Mouse (Mus musculus) myocyte (in vitro differentiated cells): ENCODE results near the gene Rrh.

ENCODE experiments used
- CEBPB ChIP-seq: IDR thresholded peaks from 2 replicates; pipeline ENCODE4 v1.6.1; 2011; ENCODE audit warnings: mild to moderate bottlenecking, moderate library complexity; ENCODE audit not compliant: poor library complexity, insufficient read depth, severe bottlenecking
- E2F4 ChIP-seq: IDR thresholded peaks from one replicate; pipeline ENCODE4 v1.6.1; 2011; ENCODE audit warnings: mild to moderate bottlenecking, control low read depth, moderate library complexity; ENCODE audit not compliant: insufficient read depth
- MAX ChIP-seq: IDR thresholded peaks from one replicate; pipeline ENCODE4 v1.6.1; 2011; ENCODE audit warnings: low read depth, mild to moderate bottlenecking, control low read depth
- MYOD1 ChIP-seq, 3 experiments: IDR thresholded peaks; one replicate each; pipeline ENCODE4 v1.6.1; 2011; ENCODE audit warnings: control low read depth in 2 of 3, low read depth in 2 of 3, mild to moderate bottlenecking in 2 of 3, moderate library complexity in 1 of 3; ENCODE audit not compliant: insufficient read length in 2 of 3, control insufficient read depth in 1 of 3
- MYOG ChIP-seq, 3 experiments: IDR thresholded peaks; one replicate each; pipeline ENCODE4 v1.6.1; 2011; ENCODE audit warnings: control low read depth in 2 of 3, low read depth in 2 of 3, mild to moderate bottlenecking in 2 of 3; ENCODE audit not compliant: insufficient read length in 2 of 3, control insufficient read depth in 1 of 3, insufficient read depth in 1 of 3
- POLR2A ChIP-seq: IDR thresholded peaks from one replicate; pipeline ENCODE4 v1.6.1; 2011; ENCODE audit warnings: low read depth, mild to moderate bottlenecking, control low read depth, moderate library complexity; ENCODE audit not compliant: insufficient read length
- POLR2AphosphoS2 ChIP-seq: IDR thresholded peaks from one replicate; pipeline ENCODE4 v1.6.1; 2011; ENCODE audit warnings: low read depth, control low read depth; ENCODE audit not compliant: insufficient read length
- REST ChIP-seq: IDR thresholded peaks from one replicate; pipeline ENCODE4 v1.6.1; 2011; ENCODE audit warnings: mild to moderate bottlenecking, control low read depth, moderate library complexity; ENCODE audit not compliant: insufficient read depth, insufficient read length
- SRF ChIP-seq: IDR thresholded peaks from one replicate; pipeline ENCODE4 v1.6.1; 2011; ENCODE audit warnings: low read depth; ENCODE audit not compliant: control insufficient read depth, insufficient read length
- TCF12 ChIP-seq: IDR thresholded peaks from one replicate; pipeline ENCODE4 v1.6.1; 2011; ENCODE audit warnings: mild to moderate bottlenecking, control low read depth; ENCODE audit not compliant: poor library complexity, insufficient read depth, severe bottlenecking
- TCF3 ChIP-seq: IDR thresholded peaks from one replicate; pipeline ENCODE4 v1.6.1; 2011; ENCODE audit warnings: low read depth, control low read depth; ENCODE audit not compliant: insufficient read length
- USF1 ChIP-seq: IDR thresholded peaks from one replicate; pipeline ENCODE4 v1.6.1; 2011; ENCODE audit warnings: low read depth, mild to moderate bottlenecking, control low read depth, moderate library complexity

DNA sequence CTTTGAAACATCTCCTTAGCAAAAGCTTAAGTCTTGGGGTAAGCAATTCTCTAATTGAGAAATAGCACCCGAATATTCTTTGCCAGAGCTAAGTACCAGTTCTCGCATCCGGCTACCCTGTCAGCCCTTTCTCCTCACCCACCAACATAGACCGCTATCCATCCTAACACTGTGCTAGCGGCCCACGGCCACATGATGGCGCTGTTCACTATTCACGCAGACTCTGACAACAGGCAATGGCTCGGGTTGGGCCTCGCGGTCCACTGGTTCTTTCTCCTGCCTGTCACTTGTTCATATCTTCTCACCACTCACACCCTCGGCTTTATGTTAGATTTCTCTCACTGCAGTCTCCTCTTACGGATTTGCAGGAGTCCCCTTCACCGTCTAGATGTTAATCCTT lies 41.3 kb upstream of the Rrh start:
- TF ChIP-seq POLR2A (no peak), E2F4 (no peak), REST (no peak), CEBPB (no peak), TCF3 (no peak), SRF (no peak), MYOG (IDR thresholded peaks at IDR 0.05; ENCODE audit: control insufficient read depth in 1 of 3, insufficient read depth in 1 of 3, insufficient read length in 2 of 3, low read depth in 2 of 3) (no peak), POLR2AphosphoS2 (no peak), TCF12 (no peak), MAX (no peak), USF1 (no peak), MYOD1 (IDR thresholded peaks at IDR 0.05; ENCODE audit: control insufficient read depth in 1 of 3, insufficient read length in 2 of 3, low read depth in 2 of 3) (no peak)
